Mouse (Mus musculus): ENCODE results near the gene Trpm1. TPM values are rescaled to one million over a fixed set of nuclear protein-coding genes. Genes with fewer than 3 reads are reported as not detected.

Trpm1 gene
- 1.9 TPM for polyA plus RNA-seq (2017; shearing (Covaris generic))

DNA sequence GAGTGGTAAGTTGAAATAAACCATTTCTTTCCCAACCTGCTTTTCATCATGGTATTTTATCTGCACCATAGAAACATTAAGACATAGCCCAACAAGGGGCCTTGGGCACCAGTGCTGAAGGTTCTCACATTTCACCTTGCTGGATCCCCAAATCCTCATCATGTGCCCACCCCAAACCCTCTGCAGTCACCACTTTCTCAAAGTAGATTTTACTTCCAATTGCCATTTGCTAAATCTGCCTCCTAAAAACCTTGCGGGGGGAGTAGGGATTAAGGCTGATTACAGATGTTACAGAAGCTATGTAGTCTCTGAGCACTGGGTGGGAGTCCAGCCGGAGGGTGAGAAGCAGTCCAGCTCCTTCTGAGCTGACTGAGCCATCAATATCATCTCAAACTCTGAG is at the start of gene Trpm1:
TSS of gene Trpm1 (plus strand) at position 301 of the 400 bp plus-strand sequence.

DNA sequence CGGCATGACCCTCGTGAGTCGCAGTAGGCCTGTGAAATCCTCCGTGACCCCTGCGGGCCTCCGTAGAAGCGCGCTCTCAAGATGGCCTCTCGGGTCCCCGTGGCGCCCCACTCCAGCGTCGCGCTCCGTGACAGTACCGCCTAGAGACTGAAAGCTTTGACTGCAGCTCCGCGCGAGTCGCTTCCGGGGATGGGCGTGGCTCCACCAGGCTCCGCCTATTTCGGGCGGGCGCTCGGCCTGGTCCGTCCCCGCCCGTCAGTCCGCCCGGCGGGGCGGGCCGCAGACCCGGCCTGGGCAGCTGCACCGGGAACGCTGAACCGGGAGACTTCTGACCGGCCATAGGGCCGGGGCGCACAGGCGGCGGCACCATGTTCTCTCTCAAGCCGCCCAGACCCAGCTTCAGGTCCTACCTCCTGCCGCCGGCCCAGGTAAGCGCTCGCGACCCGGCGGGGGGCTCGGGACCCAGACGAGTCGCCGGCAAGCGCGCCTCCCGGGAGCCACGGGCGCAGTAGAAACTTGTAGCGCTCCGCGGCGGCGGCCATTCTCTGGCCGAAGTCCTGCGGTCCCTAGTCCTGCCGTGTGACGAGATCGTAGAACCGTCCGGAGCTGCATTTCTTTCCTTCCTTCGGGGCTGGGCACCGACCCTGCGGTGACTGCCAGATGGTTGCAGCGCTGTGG is 133.9 kb downstream of the Trpm1 start, which contains the start of gene Mtmr10:
TSS of gene Mtmr10 (plus strand) at position 240 of the 678 bp plus-strand sequence.

Other genes starting within 250 kb of the Trpm1 start
- gene E030018B13Rik, start 237.0 kb upstream of the Trpm1 start, polyA plus RNA-seq (2017; shearing (Covaris generic)) = not detected
- 305 TPM for gene Klf13, start 214.9 kb upstream of the Trpm1 start, polyA plus RNA-seq (2017; shearing (Covaris generic))
- 8.1 TPM for gene Mtmr10, start 133.8 kb downstream of the Trpm1 start, polyA plus RNA-seq (2017; shearing (Covaris generic))
- 4.7 TPM for gene Fan1, start 220.3 kb downstream of the Trpm1 start, polyA plus RNA-seq (2017; shearing (Covaris generic))
- gene Mphosph10, start 238.4 kb downstream of the Trpm1 start, polyA plus RNA-seq (2017; shearing (Covaris generic)) = 49.3 TPM
- gene Mcee, start 238.8 kb downstream of the Trpm1 start, polyA plus RNA-seq (2017; shearing (Covaris generic)) = 10.7 TPM

Measured in effector memory CD4-positive, alpha-beta T cell, adult 7 months (primary cell).